Mouse (Mus musculus): Measurements from ENCODE around the gene Tspan5.

DNA sequence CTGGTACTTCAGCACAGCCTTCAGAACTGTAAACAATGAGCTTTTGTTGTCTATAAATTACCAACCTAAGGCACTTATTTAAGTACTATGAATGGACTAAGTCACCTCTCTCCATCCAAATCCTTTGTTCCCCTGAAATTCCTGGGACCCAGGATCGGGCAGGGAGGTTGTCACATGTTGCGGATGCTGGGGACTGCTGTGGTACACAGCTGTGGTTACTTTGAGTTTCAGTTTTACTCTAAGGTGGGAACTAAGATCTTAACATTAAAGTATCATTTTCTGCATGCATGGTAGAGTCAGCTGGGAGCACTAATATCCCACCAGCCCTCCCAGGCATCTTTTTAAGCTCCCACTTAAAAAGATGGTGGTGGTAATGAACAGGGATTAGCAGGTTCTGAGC, 167.3 kb downstream of the Tspan5 start:
- TF ChIP-seq EP300 (IDR thresholded peaks at IDR 0.05; ENCODE audit: low read depth) (no peak), CTCF (IDR thresholded peaks at IDR 0.05; ENCODE audit: low read depth) (no peak)

All from liver, embryonic 14.5 days (tissue).